9 mouse cellular contexts compared by ENCODE assay signal in the genomic region with DNA sequence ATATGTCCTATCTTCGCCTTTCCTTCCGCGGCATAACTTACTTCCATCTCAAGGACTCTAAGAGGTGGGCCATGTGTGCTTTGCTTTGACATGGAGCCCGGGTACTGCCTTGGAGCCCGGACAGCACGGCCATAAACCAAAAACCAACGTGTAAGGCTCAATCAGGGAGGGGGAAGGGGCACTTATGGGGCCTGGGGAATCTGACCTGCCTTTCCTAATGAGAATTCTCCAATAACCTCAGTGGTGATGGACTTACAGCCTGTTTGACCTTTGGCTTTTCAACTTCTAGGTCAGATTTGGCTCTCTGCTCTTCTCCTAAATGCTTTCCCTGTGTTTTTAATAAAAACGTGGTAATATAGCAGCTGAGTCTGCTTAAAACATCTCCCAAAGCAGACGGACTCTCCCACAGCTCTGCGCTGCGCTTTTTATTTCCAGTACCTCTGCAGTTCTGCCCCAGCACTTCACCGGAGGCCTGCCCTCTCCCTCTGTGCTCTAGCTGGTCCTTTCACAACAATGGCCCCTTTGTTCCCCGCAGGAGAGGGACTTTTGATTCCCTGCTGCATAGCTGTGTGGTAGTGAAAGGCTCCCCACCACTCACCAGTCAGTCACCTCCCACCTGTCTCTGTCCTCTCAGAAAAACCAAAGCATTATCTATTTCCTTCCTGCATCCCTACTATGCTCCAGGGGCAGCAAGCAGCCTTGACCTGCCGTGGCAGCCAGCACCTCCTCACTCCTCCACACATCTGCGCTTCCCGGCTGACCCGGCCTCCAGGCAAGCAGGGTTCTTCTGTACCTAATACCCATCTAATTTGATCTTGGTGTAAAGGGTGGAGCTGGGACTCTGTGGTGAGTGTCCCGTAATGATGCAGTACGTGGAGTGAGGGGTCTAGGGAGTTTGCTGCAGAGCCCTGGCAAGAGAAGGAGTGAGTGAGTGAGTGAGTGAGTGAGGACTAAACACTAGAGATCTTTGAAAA. TPM values are rescaled to one million over a fixed set of nuclear protein-coding genes. Genes with fewer than 3 reads are reported as not detected.
DNase-seq lines count a peak whose midpoint lies in the region; ATAC-seq and TF ChIP-seq lines count a peak whose summit lies in the region.
"Had no signal": no experiment of that assay in that cellular context is flagged by ENCODE, and none has a peak within 500 bp of the region (broad histone marks: within the 10 kb centered on the region; RNA-seq: fewer than 3 reads in every experiment).

No protein-coding gene starts in this region.

- intact Hi-C loops in heart, postnatal 14 days (cut with DNase I): no loop called here

- DNase-seq in heart, embryonic 10.5 days (ENCODE audit: low spot score): peak; percentile 69
- no peak for DNase-seq in heart, postnatal 14 days
- DNase-seq in limb, embryonic 14.5 days (ENCODE audit: low spot score): no peak
- no peak for DNase-seq in spleen, adult 12 weeks (ENCODE audit: low spot score)
- DNase-seq in thymus, postnatal 10 days (ENCODE audit: low spot score in 2 of 2): no peak
- DNase-seq: heart, postnatal 10 days had no signal

- WGBS in heart, embryonic 10.5 days: 64% methylated on average over 19 of the region's 19 CpGs
- 28% methylated on average over 19 of the region's 19 CpGs for WGBS in forebrain, embryonic 12.5 days
- 37% methylated on average over 19 of the region's 19 CpGs for WGBS in limb, embryonic 14.5 days

- peaks cover 20% of the 10 kb centered on the region for H3K4me1 ChIP-seq in heart, embryonic 10.5 days
- H3K4me1 ChIP-seq in ES-Bruce4 (ENCODE audit: control insufficient read depth, insufficient read depth, low read length): peaks cover 2% of the 10 kb centered on the region
- peaks cover 26% of the 10 kb centered on the region for H3K4me1 ChIP-seq in forebrain, embryonic 12.5 days
- H3K4me1 ChIP-seq in limb, embryonic 14.5 days (ENCODE audit: control insufficient read depth, insufficient read depth, low read length): peaks cover 10% of the 10 kb centered on the region

- no peak overlapping the region for H3K4me3 ChIP-seq in heart, embryonic 10.5 days
- peak overlapping the region; percentile 49 for H3K4me3 ChIP-seq in ES-Bruce4 (ENCODE audit: low read depth, low read length)
- H3K4me3 ChIP-seq in forebrain, embryonic 12.5 days (replicated peaks): no peak overlapping the region
- no peak overlapping the region for H3K4me3 ChIP-seq in limb, embryonic 14.5 days (replicated peaks; ENCODE audit: low read length)

- no peak for TF ChIP-seq POLR2A in ES-Bruce4 (IDR thresholded peaks at IDR 0.05; ENCODE audit: insufficient read depth, low read length)
- no peak for TF ChIP-seq POLR2A in limb, embryonic 14.5 days (IDR thresholded peaks at IDR 0.05; ENCODE audit: borderline replicate concordance, extremely low read depth, insufficient read depth, insufficient read length)

- peak; percentile 58 for ATAC-seq in forebrain, embryonic 12.5 days (ENCODE audit: low FRiP score)
- no peak for ATAC-seq in limb, embryonic 14.5 days (ENCODE audit: low FRiP score, low read depth)
- no peak for ATAC-seq in erythroid progenitor cell, adult 5-6 weeks (replicated peaks; ENCODE audit: low FRiP score, poor library complexity, severe bottlenecking)

- no peak overlapping the region for H3K27ac ChIP-seq in heart, embryonic 10.5 days
- peak overlapping the region; percentile 64 for H3K27ac ChIP-seq in ES-Bruce4 (ENCODE audit: insufficient read depth, low read length)
- H3K27ac ChIP-seq in forebrain, embryonic 12.5 days: peak overlapping the region; percentile 59
- H3K27ac ChIP-seq in limb, embryonic 14.5 days (replicated peaks; ENCODE audit: low read depth, low read length): 0 out of 2 replicates have a peak overlapping the region, but pooled peaks have one; percentile 22

- no peaks in the 10 kb centered on the region for H3K9me3 ChIP-seq in heart, embryonic 10.5 days
- no peaks in the 10 kb centered on the region for H3K9me3 ChIP-seq in ES-Bruce4 (replicated peaks; ENCODE audit: control insufficient read depth, insufficient read depth, low read length, poor library complexity, severe bottlenecking)
- H3K9me3 ChIP-seq in forebrain, embryonic 12.5 days: no peaks in the 10 kb centered on the region
- no peaks in the 10 kb centered on the region for H3K9me3 ChIP-seq in limb, embryonic 14.5 days (ENCODE audit: control insufficient read depth, low read length)

- peak overlapping the region; percentile 3; the same call in 1 of the 2 replicates for H3K9ac ChIP-seq in ES-Bruce4 (ENCODE audit: low read depth, poor library complexity, severe bottlenecking)
- H3K9ac ChIP-seq in forebrain, embryonic 12.5 days: peak overlapping the region; percentile 12; the same call in 1 of the 2 replicates
- no peak overlapping the region for H3K9ac ChIP-seq in limb, embryonic 14.5 days (ENCODE audit: low read depth, low read length, severe bottlenecking)

- H3K4me2 ChIP-seq in forebrain, embryonic 12.5 days: no peak overlapping the region
- H3K4me2 ChIP-seq in limb, embryonic 14.5 days (replicated peaks; ENCODE audit: low read depth, low read length, severe bottlenecking): no peak overlapping the region

- H3K36me3 ChIP-seq in heart, embryonic 10.5 days: peaks cover 53% of the 10 kb centered on the region
- no peaks in the 10 kb centered on the region for H3K36me3 ChIP-seq in ES-Bruce4 (ENCODE audit: control insufficient read depth, insufficient read depth, low read length, poor library complexity, severe bottlenecking)
- H3K36me3 ChIP-seq in forebrain, embryonic 12.5 days (replicated peaks): peaks cover 57% of the 10 kb centered on the region
- H3K36me3 ChIP-seq in limb, embryonic 14.5 days (ENCODE audit: control insufficient read depth, insufficient read depth, low read length): peaks cover 47% of the 10 kb centered on the region

- H3K27me3 ChIP-seq in heart, embryonic 10.5 days (ENCODE audit: insufficient read depth, poor library complexity, severe bottlenecking): no peaks in the 10 kb centered on the region
- no peaks in the 10 kb centered on the region for H3K27me3 ChIP-seq in ES-Bruce4 (ENCODE audit: control insufficient read depth, insufficient read depth, low read length, poor library complexity, severe bottlenecking)
- 0 out of 2 replicates have a peak, but pooled peaks cover 4% of the 10 kb centered on the region for H3K27me3 ChIP-seq in forebrain, embryonic 12.5 days
- H3K27me3 ChIP-seq in limb, embryonic 14.5 days (ENCODE audit: control insufficient read depth, insufficient read depth, low read length): no peaks in the 10 kb centered on the region

- no peak for TF ChIP-seq CTCF in ES-Bruce4 (IDR thresholded peaks at IDR 0.05; ENCODE audit: low read depth, low read length)

- peak; percentile 77 for TF ChIP-seq EP300 in ES-Bruce4 (IDR thresholded peaks at IDR 0.05; ENCODE audit: insufficient read depth, low read depth, low read length)

RNA-seq across cellular contexts. Expression of a gene that starts 41.5 kb away (rescaled TPM):
- 15.9 and 24.4 TPM in 2 replicates for polyA plus RNA-seq in heart, embryonic 10.5 days (2016; fragmentation: Nextera tagmentation; extraction: Ambion mirVana)
- 10 to 100 TPM; 33.5 to 39.9 TPM for total RNA-seq in heart, postnatal 14 days (2021)
- polyA plus RNA-seq in ES-Bruce4 (2011; ENCODE audit: insufficient read depth, insufficient read length, low read depth, missing spikeins): 22.8 and 27.0 TPM in 2 replicates
- polyA plus RNA-seq in forebrain, embryonic 12.5 days (2016; fragmentation: Nextera tagmentation; extraction: Ambion mirVana): 57.5 and 68.2 TPM in 2 replicates
- polyA plus RNA-seq in limb, embryonic 14.5 days (2012; rRNA removed): 74.0 and 111 TPM in 2 replicates
- 42.8 and 54.9 TPM in 2 replicates for polyA plus RNA-seq in limb, embryonic 14.5 days (2014; fragmentation: Nextera tagmentation; extraction: Ambion mirVana)
- total RNA-seq in erythroid progenitor cell, adult 5-6 weeks (2015; ENCODE audit: low replicate concordance): not detected in 2 replicates
- total RNA-seq in erythroid progenitor cell, adult 5-6 weeks (2017; ENCODE audit: low replicate concordance): 3.2 TPM in 1 of 2 replicates, not detected in the other
